Mouse (Mus musculus): Measurements from ENCODE around the gene Snx22. TPM values are rescaled to one million over a fixed set of nuclear protein-coding genes. Genes with fewer than 3 reads are reported as not detected.

Gene Snx22
- polyA plus RNA-seq, 1 experiment from 2014 or later = 25.7 TPM

DNA sequence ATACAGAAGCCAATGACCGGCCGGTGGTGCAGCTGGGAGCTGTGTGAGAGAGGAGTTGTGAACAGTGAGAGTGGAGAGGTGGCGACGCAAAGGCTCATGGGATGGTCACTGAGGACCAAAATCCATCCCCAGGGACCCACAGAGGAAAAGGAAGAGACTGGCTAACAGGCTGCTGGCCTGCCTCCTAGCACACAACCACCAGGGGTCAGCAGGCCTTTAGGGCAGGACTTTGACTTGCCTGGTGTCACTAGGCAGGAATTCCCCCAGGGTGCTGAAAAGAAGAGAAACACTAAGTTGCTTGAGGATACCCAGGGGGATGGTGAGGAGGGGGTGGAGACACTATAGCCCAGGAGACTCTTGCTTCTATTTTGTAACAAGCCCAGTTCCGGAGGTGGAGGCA lies 2.0 kb downstream of the Snx22 start:
- peaks cover 8% of the 10 kb centered on the region for H3K4me1 ChIP-seq (ENCODE audit: insufficient read depth, low read depth, low read length)
- TF ChIP-seq EP300 (IDR thresholded peaks at IDR 0.05) (no peak), CTCF (IDR thresholded peaks at IDR 0.05) (peak; percentile 87)
- peak; percentile 72 for DNase-seq (ENCODE audit: low spot score)
- no peak overlapping the region for H3K9ac ChIP-seq (replicated peaks; ENCODE audit: low read depth)
- H3K27ac ChIP-seq (ENCODE audit: low read length) = no peak overlapping the region
- no peaks in the 10 kb centered on the region for H3K9me3 ChIP-seq (ENCODE audit: low read length)
- ATAC-seq = peak; percentile 22; the same call in 1 of the 2 replicates
- H3K4me2 ChIP-seq (replicated peaks; ENCODE audit: low read depth, low read length) = no peak overlapping the region
- peaks cover 3% of the 10 kb centered on the region; the same call in 1 of the 2 replicates for H3K27me3 ChIP-seq (replicated peaks; ENCODE audit: insufficient read depth, low read length)
- no peak overlapping the region for H3K4me3 ChIP-seq (ENCODE audit: low read depth, low read length)
- WGBS = 27% methylated on average over 5 of the region's 5 CpGs
- peaks cover 23% of the 10 kb centered on the region; the same call in 1 of the 2 replicates for H3K36me3 ChIP-seq (ENCODE audit: insufficient read depth, low read length)

DNA sequence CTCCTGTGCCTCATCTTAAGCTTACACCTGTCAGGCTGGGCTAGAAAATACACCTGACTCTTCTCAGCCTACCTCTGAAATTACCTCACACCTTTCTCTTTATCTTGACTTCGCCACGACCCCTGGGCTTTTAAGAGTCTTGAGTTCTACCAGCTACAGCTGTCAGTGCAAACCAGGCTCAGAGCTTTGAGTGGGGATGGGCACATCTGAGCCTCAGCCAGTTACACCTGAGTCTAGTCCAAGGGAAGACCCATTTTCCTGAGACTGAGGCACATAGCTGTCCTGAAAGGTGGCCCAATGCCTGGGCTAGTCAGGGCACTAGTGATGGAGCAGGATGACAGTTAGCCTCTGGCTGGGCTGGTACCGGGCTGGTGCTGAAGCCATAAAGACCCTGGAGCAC lies 2.7 kb downstream of the Snx22 start:
- WGBS = 81% methylated on average over 3 of the region's 3 CpGs
- H3K36me3 ChIP-seq (ENCODE audit: insufficient read depth, low read length) = peaks cover 23% of the 10 kb centered on the region; the same call in 1 of the 2 replicates

DNA sequence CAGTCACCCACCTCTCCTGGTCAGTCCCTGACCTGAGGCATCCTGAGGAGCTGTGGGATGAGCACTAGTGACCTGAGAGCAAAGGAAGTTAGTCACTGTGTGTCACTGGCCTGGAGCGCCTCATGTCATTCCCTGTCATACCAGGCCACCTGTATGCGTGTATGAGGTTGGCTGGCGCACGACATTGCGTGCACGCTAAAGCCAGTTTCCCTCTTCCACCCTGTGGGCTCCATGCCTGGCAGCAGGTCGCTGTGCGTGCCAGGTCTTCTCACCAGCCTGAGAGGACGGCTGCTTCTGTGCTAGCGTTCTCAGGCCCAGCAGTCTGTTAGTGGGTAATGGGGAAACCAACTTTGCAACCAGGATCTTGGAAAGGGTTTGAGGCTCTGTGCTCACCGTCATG lies 5.2 kb downstream of the Snx22 start:
- WGBS = 93% methylated on average over 11 of the region's 11 CpGs
- Histone ChIP-seq H3K9ac (replicated peaks; ENCODE audit: low read depth) (no peak overlapping the region), H3K36me3 (ENCODE audit: insufficient read depth, low read length) (peaks cover 23% of the 10 kb centered on the region; the same call in 1 of the 2 replicates), H3K27ac (ENCODE audit: low read length) (no peak overlapping the region), H3K4me1 (ENCODE audit: insufficient read depth, low read depth, low read length) (peaks cover 14% of the 10 kb centered on the region), H3K4me2 (replicated peaks; ENCODE audit: low read depth, low read length) (no peak overlapping the region), H3K9me3 (ENCODE audit: low read length) (no peaks in the 10 kb centered on the region), H3K4me3 (ENCODE audit: low read depth, low read length) (no peak overlapping the region), H3K27me3 (replicated peaks; ENCODE audit: insufficient read depth, low read length) (0 out of 2 replicates have a peak, but pooled peaks cover 3% of the 10 kb centered on the region)
- no peak for TF ChIP-seq CTCF (IDR thresholded peaks at IDR 0.05)
- TF ChIP-seq EP300 (IDR thresholded peaks at IDR 0.05) = no peak
- DNase-seq (ENCODE audit: low spot score) (no peak), ATAC-seq (no peak)

More for the DNA sequence above, 2.7 kb downstream of the Snx22 start:
- Histone ChIP-seq H3K4me1 (ENCODE audit: insufficient read depth, low read depth, low read length) (peaks cover 8% of the 10 kb centered on the region), H3K9ac (replicated peaks; ENCODE audit: low read depth) (no peak overlapping the region), H3K4me2 (replicated peaks; ENCODE audit: low read depth, low read length) (no peak overlapping the region), H3K27ac (ENCODE audit: low read length) (no peak overlapping the region), H3K27me3 (replicated peaks; ENCODE audit: insufficient read depth, low read length) (peaks cover 3% of the 10 kb centered on the region; the same call in 1 of the 2 replicates), H3K9me3 (ENCODE audit: low read length) (no peaks in the 10 kb centered on the region), H3K4me3 (ENCODE audit: low read depth, low read length) (no peak overlapping the region)
- ATAC-seq = no peak
- no peak for DNase-seq (ENCODE audit: low spot score)
- TF ChIP-seq EP300 (IDR thresholded peaks at IDR 0.05) (no peak), CTCF (IDR thresholded peaks at IDR 0.05) (no peak)

DNA sequence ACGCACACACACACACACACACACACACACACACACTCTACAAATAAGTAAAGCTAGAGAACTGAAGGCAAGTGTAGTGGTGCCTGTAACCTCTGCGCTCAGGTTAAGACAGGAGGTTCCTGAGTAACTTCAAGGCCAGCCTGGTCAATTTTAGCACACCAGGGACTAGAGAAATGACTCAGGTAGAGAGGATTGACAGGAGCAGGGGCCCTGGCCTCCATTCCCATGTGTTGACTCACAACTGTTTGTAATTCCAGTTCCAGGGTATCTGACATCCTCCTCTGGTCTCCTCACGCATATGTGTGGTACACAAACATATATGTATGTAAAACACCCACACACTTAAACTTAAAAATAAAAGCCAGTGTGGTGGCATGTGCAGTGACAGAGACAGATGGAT lies 6.1 kb downstream of the Snx22 start:
- TF ChIP-seq EP300 (IDR thresholded peaks at IDR 0.05) = no peak
- no peak for TF ChIP-seq CTCF (IDR thresholded peaks at IDR 0.05)
- no peak for ATAC-seq
- Histone ChIP-seq H3K9ac (replicated peaks; ENCODE audit: low read depth) (no peak overlapping the region), H3K27ac (ENCODE audit: low read length) (no peak overlapping the region), H3K4me3 (ENCODE audit: low read depth, low read length) (no peak overlapping the region), H3K27me3 (replicated peaks; ENCODE audit: insufficient read depth, low read length) (no peaks in the 10 kb centered on the region), H3K4me1 (ENCODE audit: insufficient read depth, low read depth, low read length) (peaks cover 8% of the 10 kb centered on the region; the same call in 1 of the 2 replicates), H3K4me2 (replicated peaks; ENCODE audit: low read depth, low read length) (no peak overlapping the region), H3K9me3 (ENCODE audit: low read length) (no peaks in the 10 kb centered on the region), H3K36me3 (ENCODE audit: insufficient read depth, low read length) (peaks cover 23% of the 10 kb centered on the region; the same call in 1 of the 2 replicates)
- WGBS = 89% methylated on average over 3 of the region's 3 CpGs
- DNase-seq (ENCODE audit: low spot score) = no peak

DNA sequence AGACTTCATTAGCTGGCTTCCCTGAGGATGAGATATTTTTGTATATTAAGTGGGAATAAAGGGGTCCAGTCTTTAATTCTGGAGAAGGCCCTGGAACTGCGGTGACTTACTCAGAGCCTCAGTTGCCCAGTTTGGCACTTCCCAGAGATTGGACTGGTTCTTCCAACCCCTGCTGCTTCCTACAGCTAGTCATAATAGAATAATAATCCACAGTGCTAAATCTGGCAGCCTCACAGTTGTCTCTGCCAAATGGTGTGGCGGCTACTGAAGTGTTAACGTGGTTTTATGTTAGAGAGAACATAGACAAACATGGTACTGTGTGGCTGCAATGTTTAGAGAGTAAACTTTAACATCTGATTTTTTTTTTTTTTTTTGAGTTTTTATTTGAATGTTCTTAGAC lies 7.9 kb downstream of the Snx22 start:
- ATAC-seq (no peak), DNase-seq (ENCODE audit: low spot score) (no peak)
- WGBS = 59% methylated on average over 3 of the region's 3 CpGs
- H3K27ac ChIP-seq (ENCODE audit: low read length) = no peak overlapping the region
- H3K4me3 ChIP-seq (ENCODE audit: low read depth, low read length) = no peak overlapping the region
- peaks cover 8% of the 10 kb centered on the region; the same call in 1 of the 2 replicates for H3K4me1 ChIP-seq (ENCODE audit: insufficient read depth, low read depth, low read length)
- 0 out of 2 replicates have a peak overlapping the region, but pooled peaks have one; percentile 72 for H3K4me2 ChIP-seq (replicated peaks; ENCODE audit: low read depth, low read length)
- H3K9ac ChIP-seq (replicated peaks; ENCODE audit: low read depth) = no peak overlapping the region
- H3K36me3 ChIP-seq (ENCODE audit: insufficient read depth, low read length) = peaks cover 16% of the 10 kb centered on the region; the same call in 1 of the 2 replicates
- no peaks in the 10 kb centered on the region for H3K9me3 ChIP-seq (ENCODE audit: low read length)
- TF ChIP-seq CTCF (IDR thresholded peaks at IDR 0.05) (no peak), EP300 (IDR thresholded peaks at IDR 0.05) (no peak)
- no peaks in the 10 kb centered on the region for H3K27me3 ChIP-seq (replicated peaks; ENCODE audit: insufficient read depth, low read length)

DNA sequence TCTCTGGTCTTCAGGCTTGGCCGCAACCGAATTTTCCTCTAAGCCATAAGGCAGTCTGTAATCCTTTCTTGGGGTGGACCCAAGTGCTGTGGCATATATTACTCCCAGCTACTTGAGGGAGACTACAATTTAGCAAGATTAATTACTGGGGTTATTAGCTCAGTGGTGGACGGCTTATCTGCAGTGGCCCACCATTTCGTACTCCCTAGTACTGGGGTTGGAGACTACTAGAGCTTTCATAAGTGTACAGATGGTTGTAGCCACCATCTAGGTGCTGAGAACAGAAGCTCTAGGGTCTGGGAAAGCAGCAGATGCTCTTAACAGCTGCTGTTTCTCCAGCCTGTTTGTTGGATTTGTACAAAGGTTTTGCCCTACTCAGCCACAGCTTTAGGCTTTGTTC lies 8.5 kb downstream of the Snx22 start:
- no peaks in the 10 kb centered on the region for H3K27me3 ChIP-seq (replicated peaks; ENCODE audit: insufficient read depth, low read length)
- H3K36me3 ChIP-seq (ENCODE audit: insufficient read depth, low read length) = peaks cover 9% of the 10 kb centered on the region; the same call in 1 of the 2 replicates
- H3K4me1 ChIP-seq (ENCODE audit: insufficient read depth, low read depth, low read length) = peaks cover 8% of the 10 kb centered on the region; the same call in 1 of the 2 replicates
- peak overlapping the region; percentile 78 for H3K9ac ChIP-seq (replicated peaks; ENCODE audit: low read depth)
- no peak overlapping the region for H3K27ac ChIP-seq (ENCODE audit: low read length)
- TF ChIP-seq EP300 (IDR thresholded peaks at IDR 0.05) = no peak
- TF ChIP-seq CTCF (IDR thresholded peaks at IDR 0.05) = no peak
- H3K9me3 ChIP-seq (ENCODE audit: low read length) = no peaks in the 10 kb centered on the region
- DNase-seq (ENCODE audit: low spot score) (no peak), ATAC-seq (no peak)
- peak overlapping the region; percentile 72 for H3K4me2 ChIP-seq (replicated peaks; ENCODE audit: low read depth, low read length)
- H3K4me3 ChIP-seq (ENCODE audit: low read depth, low read length) = peak overlapping the region; percentile 77
- WGBS = 5% methylated on average over 4 of the region's 4 CpGs
